Mouse (Mus musculus) adrenal gland, adult (tissue): ENCODE data around the gene Exoc4.

Experiments used
- DNase-seq, 2 experiments: peaks; one replicate each; pipeline ENCODE4 v3.0.0; 2022 to 2023; ENCODE audit warnings: low spot score in 1 of 2; ENCODE audit not compliant: inconsistent age in 2 of 2

The Exoc4 gene

GRCm38 (mm10) chr6:33836048-33836780 is 587.3 kb downstream of the Exoc4 start:
- no peak for DNase-seq

GRCm38 (mm10) chr6:33842901-33843300 is 594.0 kb downstream of the Exoc4 start:
- no peak for DNase-seq

GRCm38 (mm10) chr6:33859049-33859448 is 610.2 kb downstream of the Exoc4 start:
- DNase-seq: no peak

DNA sequence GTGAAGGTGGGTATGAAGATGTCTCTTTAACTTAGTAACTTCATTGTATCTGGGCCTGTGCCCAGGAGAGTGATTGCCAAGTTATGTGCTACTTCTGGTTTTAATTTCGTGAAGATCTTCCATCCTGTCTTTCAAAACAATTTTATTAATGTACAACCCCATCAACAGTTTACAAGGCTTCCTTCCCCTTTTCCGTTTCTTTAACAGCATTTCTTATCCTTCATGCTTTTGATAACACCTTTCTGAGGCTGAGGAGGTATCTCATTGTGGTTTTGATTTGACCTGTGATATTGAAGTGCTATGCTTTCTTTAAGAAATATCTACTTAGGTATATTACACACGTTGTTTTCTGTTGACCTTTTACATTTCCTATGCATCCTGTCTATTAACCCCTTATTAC is 616.9 kb downstream of the Exoc4 start:
- no peak for DNase-seq

- no peak for DNase-seq
Measured at GRCm38 (mm10) chr6:33866901-33867580, 618.2 kb downstream of the Exoc4 start.

- peak in 1 of 2 experiments; percentile 29 for DNase-seq
Measured at GRCm38 (mm10) chr6:33869251-33869650, 620.4 kb downstream of the Exoc4 start.

GRCm38 (mm10) chr6:33870468-33871142 is 621.7 kb downstream of the Exoc4 start:
- DNase-seq: no peak

- no peak for DNase-seq
Measured at GRCm38 (mm10) chr6:33871286-33871685, 622.4 kb downstream of the Exoc4 start.

DNA sequence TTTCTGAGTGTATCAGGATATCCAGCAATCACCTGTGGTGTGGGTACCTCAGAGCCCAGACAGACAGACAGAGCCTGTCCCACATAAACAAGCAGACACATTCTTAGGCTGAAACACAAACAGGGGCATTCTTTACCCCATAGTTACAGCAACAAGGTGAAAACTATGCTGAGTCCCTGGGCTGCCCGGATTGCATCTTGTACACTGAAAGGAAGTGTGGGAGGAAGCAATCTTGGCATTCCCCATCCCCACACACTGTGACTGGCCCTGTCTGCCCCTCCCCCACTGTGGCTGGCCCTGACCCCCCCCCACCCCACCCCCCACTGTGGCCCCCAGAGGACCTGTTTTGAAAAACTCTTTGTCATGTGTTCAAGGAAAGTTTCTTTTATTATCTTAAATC is 623.3 kb downstream of the Exoc4 start:
- DNase-seq: no peak

GRCm38 (mm10) chr6:33873000-33873399 is 624.1 kb downstream of the Exoc4 start:
- DNase-seq: no peak

GRCm38 (mm10) chr6:33874291-33875014 is 625.6 kb downstream of the Exoc4 start:
- DNase-seq: no peak

GRCm38 (mm10) chr6:33884141-33884683 is 635.3 kb downstream of the Exoc4 start:
- peak; percentile 67 to 89 for DNase-seq

DNA sequence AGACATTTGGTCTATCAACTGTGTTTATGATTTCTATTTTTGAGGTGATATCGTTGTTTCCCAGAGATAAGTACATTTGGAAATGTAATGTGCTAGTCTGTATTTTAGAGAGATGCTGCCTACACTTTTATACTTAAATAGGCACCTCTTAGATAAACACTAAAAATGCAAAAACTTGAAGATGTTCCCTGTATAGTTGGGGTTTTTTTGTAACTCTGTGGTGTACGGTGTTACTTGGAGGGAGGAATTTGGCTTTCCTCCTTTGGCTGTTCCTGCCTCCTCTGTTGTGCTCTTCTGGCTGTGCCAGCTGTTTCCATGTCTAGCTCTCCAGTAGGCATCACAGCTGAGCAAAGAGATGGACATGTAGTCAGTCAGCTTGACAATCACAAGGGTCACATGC is 638.1 kb downstream of the Exoc4 start:
- no peak for DNase-seq

DNA sequence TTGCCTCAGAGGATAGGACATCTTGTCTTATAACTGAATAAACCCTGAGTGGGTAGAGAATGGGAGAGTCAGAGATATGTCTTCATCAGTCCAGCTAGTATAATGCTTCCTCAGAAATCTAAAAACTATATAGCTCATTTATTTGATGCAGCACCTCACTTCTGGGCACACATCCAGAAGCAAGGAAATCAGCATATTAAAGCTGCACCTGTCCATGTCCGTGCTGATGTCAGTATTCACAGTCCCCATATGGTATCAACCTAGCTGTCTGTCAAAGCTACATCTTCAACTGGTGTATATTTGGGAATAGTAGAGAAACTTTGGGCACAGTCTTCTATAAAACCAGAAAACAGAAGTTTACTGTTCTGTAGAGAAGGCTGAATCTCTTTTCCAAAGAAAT is 642.0 kb downstream of the Exoc4 start:
- no peak for DNase-seq

DNA sequence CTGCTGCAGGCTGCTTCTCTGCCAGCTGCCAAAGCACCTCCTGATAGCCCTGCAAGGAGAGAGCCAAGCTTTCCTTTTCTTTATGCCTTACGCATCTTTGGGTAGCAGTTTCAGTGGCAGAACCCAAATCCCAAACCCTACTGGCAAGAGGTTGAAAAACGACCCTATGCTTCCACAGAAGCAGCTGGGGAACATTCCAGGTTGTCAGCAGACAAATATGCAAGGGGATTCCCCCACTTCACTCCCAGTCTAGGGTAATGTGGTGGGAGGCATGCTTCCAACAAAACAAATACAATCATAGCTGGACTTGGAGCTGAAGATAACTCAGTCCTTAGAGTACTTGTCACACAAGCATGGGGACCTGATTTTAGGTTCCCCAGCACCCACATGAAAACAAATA is 643.3 kb downstream of the Exoc4 start:
- no peak for DNase-seq

DNA sequence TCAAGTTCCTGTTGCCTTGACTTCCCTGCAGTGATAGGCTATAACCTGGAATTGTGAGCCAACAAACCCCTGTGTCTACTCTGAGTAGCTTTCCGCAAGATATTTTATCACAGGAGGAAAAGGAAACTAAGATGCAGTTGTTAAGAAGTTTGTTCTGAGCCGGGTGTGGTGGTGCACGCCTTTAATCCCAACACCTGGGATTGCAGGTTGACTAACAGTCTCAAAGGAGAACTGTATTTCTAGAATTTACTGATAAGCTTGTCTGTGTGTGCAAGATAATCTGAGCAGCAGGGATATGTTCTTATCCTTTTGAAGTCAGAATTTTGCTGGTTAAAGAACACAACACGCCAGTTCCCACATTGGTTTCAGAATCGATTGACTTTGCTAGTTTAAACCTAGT is 651.1 kb downstream of the Exoc4 start:
- no peak for DNase-seq

DNA sequence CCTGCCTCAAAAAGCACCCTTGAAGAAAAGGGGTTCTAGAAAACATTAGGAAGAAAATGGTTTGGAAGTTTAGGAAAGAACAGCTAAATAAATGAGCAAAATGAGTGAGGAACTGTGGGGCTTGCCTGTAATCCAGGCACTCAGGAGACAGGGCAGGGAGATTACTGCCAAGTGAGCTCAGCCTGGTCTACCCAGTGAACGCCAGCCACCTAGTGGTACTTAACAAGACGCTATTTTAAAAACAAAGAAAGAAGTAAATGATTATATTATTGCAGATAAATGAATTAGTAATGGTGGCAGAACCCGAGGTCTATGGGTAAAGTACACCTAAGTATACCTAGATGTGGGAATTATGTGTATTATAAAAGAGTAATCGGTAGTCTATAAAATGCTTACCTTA is 651.7 kb downstream of the Exoc4 start:
- DNase-seq: no peak

GRCm38 (mm10) chr6:33905099-33905498 is 656.2 kb downstream of the Exoc4 start:
- DNase-seq: no peak

GRCm38 (mm10) chr6:33910671-33911070 is 661.8 kb downstream of the Exoc4 start:
- no peak for DNase-seq

GRCm38 (mm10) chr6:33913072-33913471 is 664.2 kb downstream of the Exoc4 start:
- no peak for DNase-seq

- DNase-seq: no peak
Measured at GRCm38 (mm10) chr6:33913486-33913885, 664.6 kb downstream of the Exoc4 start.
